Mouse (Mus musculus) bone marrow, adult 2 months (tissue): ENCODE measurements at regions not wholly inside any gene's neighbourhood (a gene's known extent, or its start where the extent isn't known, plus 50 kb on each side); places are given as distances from the start of the nearest gene placed in this dataset.

Experiments
- H3K27ac ChIP-seq: fragments of 200-500 bp; 2 replicates; pipeline ENCODE4 v1.5.1; 2012; ENCODE audit warnings: low read depth, mild to moderate bottlenecking, control low read depth, inconsistent platforms, low read length; ENCODE audit not compliant: control insufficient read depth, poor library complexity, insufficient read depth
- H3K4me1 ChIP-seq: fragments of 200-500 bp; 2 replicates; pipeline ENCODE4 v1.6.1; 2011; ENCODE audit warnings: low read length; ENCODE audit not compliant: control insufficient read depth, insufficient read depth
- H3K4me3 ChIP-seq: fragments of 200-500 bp; replicated peaks from 2 replicates; pipeline ENCODE3; 2011; ENCODE audit warnings: mild to moderate bottlenecking, low read depth, low read length, control low read depth; ENCODE audit not compliant: control insufficient read depth
- CTCF ChIP-seq: fragments of 200-500 bp; IDR thresholded peaks from 2 replicates; pipeline ENCODE4 v1.5.1; 2011; ENCODE audit warnings: low read length, control low read depth; ENCODE audit not compliant: control insufficient read depth, insufficient read depth
- POLR2A ChIP-seq: fragments of 200-500 bp; IDR thresholded peaks from 2 replicates; pipeline ENCODE4 v1.6.1; 2011; ENCODE audit warnings: low read depth, mild to moderate bottlenecking, control low read depth, low read length, borderline replicate concordance; ENCODE audit not compliant: control insufficient read depth
- WGBS: fragments of 180-500 bp; shearing (Covaris S2); methylation state at CpG from one replicate; pipeline ENCODE4 v1.1.7; 2018; 5-methylcytosine and 5-hydroxymethylcytosine counted together

DNA sequence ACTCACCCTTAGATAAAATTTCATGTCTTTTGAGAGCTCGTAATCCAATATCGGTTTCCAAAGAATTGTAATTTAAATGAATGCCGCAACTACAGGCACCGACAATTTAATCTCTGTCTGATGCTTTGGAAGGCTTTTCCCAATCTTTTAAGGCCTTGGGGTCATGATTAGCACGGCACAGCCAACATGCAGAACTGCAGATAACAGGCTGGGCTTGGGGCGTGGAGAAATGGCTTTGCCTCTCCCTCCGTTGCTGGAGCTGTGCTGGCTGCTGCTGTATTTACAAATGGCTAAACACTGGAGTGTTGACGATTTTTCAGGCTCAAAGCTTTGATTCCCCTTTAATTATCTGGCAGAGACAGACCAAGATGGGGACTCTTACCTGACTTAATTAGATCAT is 101.3 kb upstream of the Mphosph6 start:
- Histone ChIP-seq H3K4me1 (no peaks in the 10 kb centered on the region; the same call in 1 of the 2 replicates), H3K27ac (no peak overlapping the region), H3K4me3 (no peak overlapping the region)
- 77% methylated on average over 8 of the region's 8 CpGs for WGBS
- no peak for TF ChIP-seq POLR2A
- no peak for TF ChIP-seq CTCF

DNA sequence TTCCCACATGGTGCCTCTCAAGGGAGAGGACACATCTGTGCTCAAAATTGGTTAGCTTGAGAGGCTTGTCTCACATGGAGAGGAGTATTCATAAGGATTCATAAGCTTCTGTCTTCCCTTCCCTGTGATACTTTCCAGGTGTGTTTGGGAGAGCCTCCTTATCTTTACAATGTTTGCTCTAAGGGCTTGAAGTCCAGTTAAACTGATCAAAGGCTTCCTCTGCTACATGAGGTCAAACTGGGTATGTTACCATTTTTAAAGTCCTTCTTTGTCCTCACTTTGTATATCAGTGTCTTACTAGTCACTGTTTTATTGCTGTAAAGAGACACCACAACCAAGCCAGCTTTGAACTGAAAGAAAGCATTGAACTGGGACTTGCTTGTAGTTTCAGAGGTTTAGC is 98.1 kb upstream of the Mphosph6 start:
- Histone ChIP-seq H3K4me3 (no peak overlapping the region), H3K4me1 (no peaks in the 10 kb centered on the region; the same call in 1 of the 2 replicates), H3K27ac (no peak overlapping the region)
- TF ChIP-seq CTCF (no peak), POLR2A (no peak)

DNA sequence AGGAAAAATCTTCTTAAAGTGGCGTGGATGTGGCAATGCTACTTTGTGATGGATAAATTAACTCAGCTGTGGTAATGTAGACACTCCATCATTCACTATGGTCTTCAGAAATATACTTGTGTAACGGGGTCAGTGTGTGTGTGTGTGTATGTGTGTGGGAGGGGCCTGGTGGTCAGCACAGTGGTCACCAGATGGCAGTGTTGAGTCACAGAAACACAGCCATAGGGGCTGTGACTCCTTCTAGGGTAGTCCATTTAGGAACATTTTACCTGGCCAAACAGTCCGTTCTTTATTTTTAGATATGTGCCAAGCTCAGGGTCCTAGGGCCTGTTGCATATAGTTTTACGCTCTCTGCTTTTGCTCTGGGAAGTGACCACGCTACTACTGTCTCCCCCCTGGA is 96.3 kb upstream of the Mphosph6 start:
- no peak overlapping the region for H3K27ac ChIP-seq
- H3K4me1 ChIP-seq, result no peaks in the 10 kb centered on the region; the same call in 1 of the 2 replicates
- WGBS, result 80% methylated on average over 5 of the region's 5 CpGs
- no peak overlapping the region for H3K4me3 ChIP-seq
- TF ChIP-seq POLR2A (no peak), CTCF (peak; percentile 12; the same call in 1 of the 2 replicates)

DNA sequence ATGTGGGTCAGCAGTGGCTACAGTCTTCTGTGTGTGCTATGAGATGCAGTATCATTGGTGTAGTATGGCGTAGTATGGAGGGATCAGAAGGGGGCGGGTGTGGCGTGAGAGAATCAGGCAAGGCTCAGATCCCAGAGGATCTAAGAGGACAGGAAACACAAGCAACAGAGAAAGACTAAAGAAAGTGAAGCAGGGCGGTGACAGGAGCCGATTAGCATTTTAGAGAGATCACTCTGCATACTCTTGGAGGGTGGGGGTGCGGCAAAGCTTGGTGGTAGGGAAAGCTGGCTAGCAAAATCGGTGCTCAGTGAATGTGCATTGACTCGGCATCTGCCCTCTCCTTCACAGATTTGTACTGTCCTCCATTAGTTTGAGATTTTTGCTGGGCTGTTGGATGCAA is 93.1 kb upstream of the Mphosph6 start:
- 58% methylated on average over 8 of the region's 8 CpGs for WGBS
- H3K4me3 ChIP-seq, result no peak overlapping the region
- TF ChIP-seq POLR2A (no peak), CTCF (no peak)
- no peaks in the 10 kb centered on the region; the same call in 1 of the 2 replicates for H3K4me1 ChIP-seq
- no peak overlapping the region for H3K27ac ChIP-seq

DNA sequence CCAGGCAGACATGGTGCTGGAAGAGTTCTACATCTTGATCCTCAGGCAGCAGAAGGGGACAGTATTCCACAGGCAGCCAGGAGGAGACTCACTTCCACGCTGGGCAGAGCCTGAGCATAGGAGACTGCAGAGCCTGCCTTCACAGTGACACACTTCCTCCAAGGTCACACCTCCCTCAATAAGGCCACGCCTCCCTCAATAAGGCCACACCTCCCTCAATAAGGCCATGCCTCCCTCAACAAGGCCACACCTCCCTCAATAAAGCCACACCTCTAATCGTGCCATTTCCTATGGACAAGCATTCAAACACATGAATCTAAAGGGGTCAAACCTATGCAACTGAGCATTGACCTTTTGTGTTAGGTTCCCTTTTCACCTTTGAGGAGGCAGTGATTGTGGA is 88.5 kb upstream of the Mphosph6 start:
- TF ChIP-seq CTCF (no peak), POLR2A (no peak)
- 61% methylated on average over 3 of the region's 3 CpGs for WGBS
- H3K27ac ChIP-seq, result no peak overlapping the region
- no peaks in the 10 kb centered on the region for H3K4me1 ChIP-seq
- H3K4me3 ChIP-seq, result no peak overlapping the region

DNA sequence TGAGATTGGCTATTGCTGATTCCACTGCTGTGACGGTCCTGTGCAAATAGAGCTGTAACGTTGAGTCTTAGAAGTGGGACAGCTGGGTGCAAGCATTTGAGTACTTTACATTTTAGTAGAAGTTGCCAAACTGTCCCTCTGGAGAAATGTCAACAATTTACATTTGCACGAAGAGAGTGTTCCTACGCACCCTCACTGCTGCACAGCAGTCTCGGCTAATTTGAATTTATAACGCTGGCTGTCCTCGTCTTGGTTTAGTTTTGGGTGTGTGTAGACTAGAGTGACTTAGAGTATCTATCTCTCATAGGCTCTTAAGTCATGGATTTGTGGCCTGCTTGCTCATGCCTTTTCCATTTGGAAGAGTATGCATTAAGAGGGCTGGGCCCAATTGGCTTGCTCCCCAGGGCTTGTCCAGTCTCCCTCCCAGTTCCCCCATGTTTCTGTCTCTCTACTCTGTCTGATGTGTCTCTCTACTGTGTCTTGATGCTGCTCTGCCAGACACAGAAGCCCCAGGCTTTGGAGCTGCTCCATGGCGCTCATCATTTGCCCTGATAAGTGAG is 79.8 kb upstream of the Mphosph6 start:
- no peaks in the 10 kb centered on the region for H3K4me1 ChIP-seq
- H3K4me3 ChIP-seq, result no peak overlapping the region
- WGBS, result 87% methylated on average over 8 of the region's 8 CpGs
- no peak for TF ChIP-seq POLR2A
- no peak for TF ChIP-seq CTCF
- no peak overlapping the region for H3K27ac ChIP-seq

DNA sequence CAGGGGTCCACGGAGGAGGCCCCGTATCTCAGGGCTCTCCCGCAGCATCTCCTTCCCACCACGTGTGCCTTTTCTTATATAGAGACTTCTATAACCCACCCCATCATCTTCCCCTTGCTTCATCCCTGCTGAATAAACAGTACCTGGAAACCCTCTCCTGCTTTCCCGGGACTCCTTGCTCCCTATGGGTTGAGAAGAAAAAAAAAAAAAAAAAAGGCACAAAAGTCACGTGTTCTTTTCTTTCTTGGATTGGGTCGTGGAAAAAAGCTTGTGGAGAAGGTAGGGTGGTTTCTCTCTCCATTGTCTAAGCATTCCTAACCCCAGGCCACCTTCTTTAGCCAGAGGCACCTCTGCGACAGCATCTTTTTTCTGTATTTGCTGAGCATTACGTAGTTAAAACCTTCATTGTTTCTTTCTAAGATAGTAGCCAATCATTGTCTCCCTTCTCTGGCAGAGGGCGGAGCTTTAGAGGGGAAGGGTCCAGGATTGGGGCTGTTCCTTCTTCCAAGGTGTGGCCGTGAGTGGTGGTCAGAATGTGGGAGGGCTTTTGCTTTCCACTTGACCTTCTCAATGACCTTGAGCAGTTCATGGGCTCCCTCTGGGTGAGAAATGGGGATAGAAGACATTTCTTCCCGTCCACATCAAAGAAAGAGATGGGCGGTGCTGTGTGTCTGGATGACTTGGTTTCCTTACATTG is 78.7 kb upstream of the Mphosph6 start:
- Histone ChIP-seq H3K4me1 (no peaks in the 10 kb centered on the region), H3K27ac (no peak overlapping the region), H3K4me3 (no peak overlapping the region)
- 67% methylated on average over 13 of the region's 13 CpGs for WGBS
- no peak for TF ChIP-seq POLR2A
- TF ChIP-seq CTCF, result no peak

DNA sequence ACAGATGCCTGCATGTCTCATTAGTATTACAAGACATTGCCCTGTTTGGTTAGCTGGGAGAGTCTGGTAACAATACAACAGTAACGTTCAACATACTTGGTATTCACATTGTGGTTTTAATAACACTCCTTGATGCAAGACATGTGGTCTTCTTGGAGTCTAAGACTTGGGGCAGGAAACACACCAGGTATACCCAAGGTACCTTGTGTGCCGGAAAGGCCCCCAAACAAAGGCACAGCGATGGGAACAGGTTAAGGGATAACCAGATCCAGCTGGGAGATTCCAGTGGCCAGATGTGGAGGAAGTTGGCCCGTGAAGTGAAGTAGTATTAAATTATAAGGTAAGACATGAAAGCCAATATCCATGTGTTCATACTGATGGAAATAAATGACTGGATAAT is 71.9 kb upstream of the Mphosph6 start:
- TF ChIP-seq CTCF (no peak), POLR2A (no peak)
- WGBS, result 76% methylated on average over 4 of the region's 4 CpGs

More for the DNA sequence above, 71.9 kb upstream of the Mphosph6 start:
- no peak overlapping the region for H3K4me3 ChIP-seq
- H3K4me1 ChIP-seq, result no peaks in the 10 kb centered on the region
- no peak overlapping the region for H3K27ac ChIP-seq
